Mouse (Mus musculus) lung, embryonic 14.5 days (tissue): ENCODE data around the gene Ankrd50. TPM values are rescaled to one million over a fixed set of nuclear protein-coding genes. Genes with fewer than 3 reads are reported as not detected.

Experiments
- ATAC-seq: fragments of 200-750 bp; cut with Nextera tagmentation; 2 replicates; pipeline ENCODE4 v1.8.0; 2017; ENCODE audit warnings: mild to moderate bottlenecking, moderate TSS enrichment, moderate library complexity; ENCODE audit not compliant: insufficient read depth
- DNase-seq: peaks from one replicate; pipeline ENCODE4 v3.0.0-alpha.2; 2015
- H3K27ac ChIP-seq: fragments of 300-500 bp; sonication (generic); 2 replicates; pipeline ENCODE4 v1.5.1; 2014; ENCODE audit warnings: low read depth, mild to moderate bottlenecking, moderate library complexity
- H3K27me3 ChIP-seq: fragments of 300-500 bp; sonication (generic); 2 replicates; pipeline ENCODE4 v1.6.1; 2014; ENCODE audit warnings: low read length, control low read depth; ENCODE audit not compliant: insufficient read depth
- H3K36me3 ChIP-seq: fragments of 300-500 bp; sonication (generic); 2 replicates; pipeline ENCODE4 v1.6.1; 2014; ENCODE audit warnings: control low read depth; ENCODE audit not compliant: insufficient read depth
- H3K4me1 ChIP-seq: fragments of 300-500 bp; sonication (generic); 2 replicates; pipeline ENCODE4 v1.6.1; 2014; ENCODE audit warnings: antibody characterized with exemption, control low read depth; ENCODE audit not compliant: insufficient read depth
- H3K4me2 ChIP-seq: fragments of 300-500 bp; sonication (generic); 2 replicates; pipeline ENCODE4 v1.6.1; 2014; ENCODE audit warnings: mild to moderate bottlenecking
- H3K4me3 ChIP-seq: fragments of 300-500 bp; sonication (generic); 2 replicates; pipeline ENCODE4 v1.5.1; 2014; ENCODE audit warnings: low read depth, low read length
- H3K9ac ChIP-seq: fragments of 300-500 bp; sonication (generic); 2 replicates; pipeline ENCODE4 v1.6.1; 2014
- H3K9me3 ChIP-seq: fragments of 300-500 bp; sonication (generic); 2 replicates; pipeline ENCODE4 v1.6.1; 2016; ENCODE audit warnings: low read depth, low read length, control low read depth
- CTCF ChIP-seq: IDR thresholded peaks from 2 replicates; pipeline ENCODE4 v1.5.1; 2016; ENCODE audit warnings: antibody characterized with exemption, low read depth
- WGBS: fragments of 180-500 bp; shearing (Covaris S2); extraction: QIAGEN DNeasy Blood & Tissue Kit; methylation state at CpG from one replicate; pipeline ENCODE4 v1.1.7; 2014; 5-methylcytosine and 5-hydroxymethylcytosine counted together
- polyA plus RNA-seq: library from polyadenylated mRNA; unstranded; fragments of >200 nt; fragmentation: Nextera tagmentation; extraction: Ambion mirVana; gene quantifications from 2 replicates; pipeline ENCODE4 v1.2.1, GENCODE M21; 2014

Ankrd50 gene
- polyA plus RNA-seq, 1 experiment from 2014 or later, result 24.8 TPM

DNA sequence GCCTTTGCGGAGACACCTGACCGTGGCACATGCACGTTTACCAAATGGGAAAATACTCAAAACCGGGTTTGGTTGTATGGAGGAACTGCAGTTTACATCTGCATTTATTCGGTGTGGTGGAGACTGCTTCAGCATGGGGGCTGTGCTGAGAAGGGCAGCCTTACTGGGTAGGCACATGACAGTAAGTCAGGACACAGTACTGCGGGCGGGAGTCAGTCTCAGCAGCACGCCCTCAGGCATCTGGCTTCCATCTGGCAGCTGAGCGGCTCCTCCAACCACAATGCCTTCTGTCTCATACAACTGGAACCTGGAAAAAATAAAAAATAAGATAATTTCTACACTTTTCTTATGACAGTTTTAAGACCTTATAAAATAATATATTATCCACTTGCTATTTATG, 32.4 kb downstream of the Ankrd50 start:
- H3K9me3 ChIP-seq, result peaks cover 4% of the 10 kb centered on the region; the same call in 1 of the 2 replicates
- no peak for TF ChIP-seq CTCF
- H3K4me3 ChIP-seq, result no peak overlapping the region
- DNase-seq, result no peak
- no peak overlapping the region for H3K4me2 ChIP-seq
- ATAC-seq, result no peak
- no peak overlapping the region for H3K9ac ChIP-seq
- WGBS, result 92% methylated on average over 9 of the region's 9 CpGs
- H3K27ac ChIP-seq, result no peak overlapping the region
- no peaks in the 10 kb centered on the region for H3K4me1 ChIP-seq
- no peaks in the 10 kb centered on the region for H3K27me3 ChIP-seq
- peaks cover 68% of the 10 kb centered on the region for H3K36me3 ChIP-seq

DNA sequence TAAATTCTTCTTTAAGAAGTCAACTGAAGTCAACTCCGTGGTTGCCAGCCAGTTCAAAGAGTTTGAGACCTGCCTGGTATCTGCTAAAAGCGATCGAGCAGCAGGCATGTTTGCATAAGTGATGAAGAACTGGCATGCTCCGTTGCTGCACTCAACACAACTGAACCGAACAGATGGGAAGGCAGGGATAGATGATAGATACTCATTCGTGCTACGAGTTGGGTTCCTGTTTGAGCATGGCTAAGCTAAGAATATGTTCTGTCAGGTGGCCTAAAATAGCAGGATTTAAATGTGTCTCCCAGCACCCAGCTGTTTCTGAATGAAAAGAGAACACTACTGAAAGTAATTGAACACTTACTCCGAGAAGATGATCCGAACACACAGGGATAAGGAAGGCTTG, 38.1 kb downstream of the Ankrd50 start:
- DNase-seq, result no peak
- H3K27me3 ChIP-seq, result no peaks in the 10 kb centered on the region

DNA sequence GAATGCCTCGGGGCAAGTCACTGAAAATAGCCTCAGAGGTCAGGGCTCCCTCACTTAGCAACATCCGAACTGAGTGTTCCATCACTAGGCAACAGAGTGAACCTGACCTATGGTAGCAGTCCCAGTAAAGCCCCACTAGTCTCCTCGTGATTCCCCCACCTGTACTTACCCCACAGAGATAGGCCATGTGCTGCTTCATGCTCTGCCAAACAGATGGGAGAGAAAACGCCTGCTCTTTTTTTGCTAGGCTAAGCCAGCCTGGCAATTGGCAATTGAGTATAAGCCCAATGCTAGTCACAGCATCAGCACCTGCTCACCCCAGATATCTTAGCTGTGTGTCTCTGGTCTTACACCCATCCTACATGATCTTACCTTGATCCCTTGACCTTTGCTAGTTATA, 40.8 kb downstream of the Ankrd50 start:
- WGBS, result 48% methylated on average over 4 of the region's 4 CpGs
- H3K9ac ChIP-seq, result no peak overlapping the region
- no peaks in the 10 kb centered on the region for H3K27me3 ChIP-seq
- no peak overlapping the region for H3K4me3 ChIP-seq
- TF ChIP-seq CTCF, result no peak
- DNase-seq, result no peak
- no peak for ATAC-seq
- no peak overlapping the region for H3K27ac ChIP-seq
- no peaks in the 10 kb centered on the region for H3K4me1 ChIP-seq
- H3K4me2 ChIP-seq, result no peak overlapping the region
- no peaks in the 10 kb centered on the region for H3K9me3 ChIP-seq
- H3K36me3 ChIP-seq, result no peaks in the 10 kb centered on the region

More for the DNA sequence above, 38.1 kb downstream of the Ankrd50 start:
- Histone ChIP-seq H3K27ac (no peak overlapping the region), H3K4me3 (no peak overlapping the region), H3K4me1 (no peaks in the 10 kb centered on the region), H3K4me2 (no peak overlapping the region), H3K9me3 (peaks cover 4% of the 10 kb centered on the region; the same call in 1 of the 2 replicates), H3K36me3 (peaks cover 16% of the 10 kb centered on the region), H3K9ac (no peak overlapping the region)
- TF ChIP-seq CTCF, result no peak
- ATAC-seq, result no peak
- WGBS, result 84% methylated on average over 9 of the region's 9 CpGs

DNA sequence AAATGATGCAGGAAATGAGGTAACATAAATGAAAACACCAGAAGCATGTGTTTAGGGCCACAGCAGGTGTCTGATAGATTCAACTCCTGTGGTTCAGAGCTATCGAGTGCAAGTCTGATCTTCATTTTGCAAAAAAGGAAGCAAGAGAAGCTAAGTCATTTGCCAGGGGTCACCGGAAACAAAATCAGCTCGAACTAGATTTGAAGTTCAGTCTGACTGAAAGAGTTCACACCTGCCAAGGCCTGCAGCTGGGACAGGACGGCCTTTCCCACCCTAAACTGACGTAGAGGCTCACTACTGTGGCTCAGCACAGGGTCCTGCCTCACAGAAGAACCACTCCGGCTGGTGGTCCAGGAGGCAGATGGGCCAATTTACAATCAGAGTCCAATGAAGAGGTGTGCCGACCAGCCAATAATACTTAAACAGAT, 44.1 kb downstream of the Ankrd50 start:
- ATAC-seq (no peak), DNase-seq (peak; percentile 23)
- no peak for TF ChIP-seq CTCF
- H3K27me3 ChIP-seq, result no peaks in the 10 kb centered on the region
- no peaks in the 10 kb centered on the region for H3K9me3 ChIP-seq
- H3K27ac ChIP-seq, result no peak overlapping the region
- no peaks in the 10 kb centered on the region for H3K4me1 ChIP-seq
- no peak overlapping the region for H3K9ac ChIP-seq
- no peaks in the 10 kb centered on the region for H3K36me3 ChIP-seq
- no peak overlapping the region for H3K4me3 ChIP-seq
- WGBS, result 52% methylated on average over 7 of the region's 7 CpGs
- no peak overlapping the region for H3K4me2 ChIP-seq

DNA sequence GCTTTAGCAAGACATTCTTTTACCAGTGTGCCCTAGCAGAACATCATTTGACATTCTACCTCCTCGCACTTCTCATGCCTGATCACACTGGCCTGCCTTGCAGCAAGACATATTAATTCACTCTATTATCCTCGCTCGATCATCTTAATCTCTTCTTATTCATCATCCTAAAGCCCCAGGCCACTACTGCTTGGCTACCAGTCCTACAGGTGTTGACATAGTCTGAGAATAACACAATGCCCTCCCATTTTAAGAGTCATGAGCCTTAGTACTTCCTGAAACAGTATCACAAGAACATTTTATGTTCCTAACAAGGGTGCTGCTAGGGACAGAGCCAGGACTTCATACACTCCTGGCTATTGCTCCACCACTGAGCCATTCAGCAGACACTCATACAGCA, 48.0 kb downstream of the Ankrd50 start:
- H3K4me3 ChIP-seq, result no peak overlapping the region
- H3K9me3 ChIP-seq, result no peaks in the 10 kb centered on the region
- TF ChIP-seq CTCF, result no peak
- no peaks in the 10 kb centered on the region for H3K36me3 ChIP-seq
- no peak overlapping the region for H3K4me2 ChIP-seq
- H3K27me3 ChIP-seq, result no peaks in the 10 kb centered on the region
- no peak overlapping the region for H3K9ac ChIP-seq
- no peak overlapping the region for H3K27ac ChIP-seq
- H3K4me1 ChIP-seq, result no peaks in the 10 kb centered on the region
- ATAC-seq (no peak), DNase-seq (no peak)
- WGBS, result 86% methylated on average over 3 of the region's 3 CpGs

DNA sequence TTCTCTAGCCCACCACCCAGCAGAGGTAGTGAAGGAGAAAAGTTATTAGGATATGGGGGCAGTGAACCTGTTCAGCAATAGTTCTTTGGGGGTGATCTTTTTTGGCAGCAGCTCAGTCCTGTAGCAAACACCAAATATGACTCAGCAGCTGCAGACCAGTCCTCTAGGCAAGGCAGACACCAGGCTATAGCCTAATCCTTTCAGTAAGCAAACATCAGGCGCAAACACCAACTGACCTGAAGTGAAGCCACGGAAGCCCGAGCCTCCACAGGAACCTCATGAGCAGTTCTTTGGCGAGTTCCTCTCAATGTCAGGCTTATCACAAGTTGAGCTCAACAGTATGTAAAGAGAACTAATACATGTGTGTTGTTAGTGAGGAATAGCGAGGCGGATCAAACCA, 48.8 kb downstream of the Ankrd50 start:
- no peaks in the 10 kb centered on the region for H3K4me1 ChIP-seq

DNA sequence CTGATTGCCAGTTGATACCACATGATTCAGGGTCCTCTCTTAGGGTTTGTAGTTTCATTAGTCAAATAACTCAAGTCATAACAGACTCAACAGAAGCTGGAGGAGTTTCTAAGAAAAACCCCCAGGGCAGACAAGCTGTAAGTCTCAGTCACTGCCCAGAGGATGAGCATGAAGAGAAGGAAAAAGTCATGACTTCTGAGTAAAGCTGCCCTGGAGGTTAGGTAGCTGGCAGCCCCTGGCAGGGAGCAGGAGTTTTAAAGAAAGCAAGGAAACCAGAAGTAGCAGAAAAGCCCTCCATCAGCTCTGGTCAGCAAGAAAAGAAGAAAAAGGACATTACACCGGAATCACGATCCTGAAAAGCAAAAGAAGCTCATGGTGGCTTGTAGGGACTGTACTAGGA, 50.2 kb downstream of the Ankrd50 start:
- no peaks in the 10 kb centered on the region for H3K4me1 ChIP-seq
- no peak overlapping the region for H3K9ac ChIP-seq
- DNase-seq, result no peak
- no peaks in the 10 kb centered on the region for H3K36me3 ChIP-seq
- no peak for TF ChIP-seq CTCF
- 90% methylated on average over 2 of the region's 2 CpGs for WGBS
- no peak overlapping the region for H3K4me2 ChIP-seq
- H3K27me3 ChIP-seq, result no peaks in the 10 kb centered on the region
- no peaks in the 10 kb centered on the region for H3K9me3 ChIP-seq
- ATAC-seq, result no peak
- no peak overlapping the region for H3K4me3 ChIP-seq
- no peak overlapping the region for H3K27ac ChIP-seq

More for the DNA sequence above, 48.8 kb downstream of the Ankrd50 start:
- DNase-seq (no peak), ATAC-seq (no peak)
- no peaks in the 10 kb centered on the region for H3K36me3 ChIP-seq
- no peak overlapping the region for H3K27ac ChIP-seq
- H3K4me2 ChIP-seq, result no peak overlapping the region
- WGBS, result 67% methylated on average over 6 of the region's 6 CpGs
- no peak for TF ChIP-seq CTCF
- no peak overlapping the region for H3K9ac ChIP-seq
- H3K4me3 ChIP-seq, result no peak overlapping the region
- H3K27me3 ChIP-seq, result no peaks in the 10 kb centered on the region
- H3K9me3 ChIP-seq, result no peaks in the 10 kb centered on the region
